Mouse (Mus musculus) thymus, postnatal 10 days (tissue): ENCODE data around the gene Lpcat2.

Experiments
- DNase-seq, 2 experiments: peaks; one replicate each; pipeline ENCODE4 v3.0.0; 2021; ENCODE audit warnings: low spot score in 2 of 2

The Lpcat2 gene

GRCm38 (mm10) chr8:92911477-92911876 lies 56.3 kb downstream of the Lpcat2 start:
- DNase-seq = no peak

GRCm38 (mm10) chr8:92913396-92913795 lies 58.3 kb downstream of the Lpcat2 start:
- no peak for DNase-seq

- DNase-seq = no peak
These were observed 60.9 kb downstream of the Lpcat2 start for GRCm38 (mm10) chr8:92916082-92916481.

GRCm38 (mm10) chr8:92921768-92922167 lies 66.6 kb downstream of the Lpcat2 start:
- DNase-seq = no peak

- DNase-seq = no peak
These were observed 73.8 kb downstream of the Lpcat2 start for GRCm38 (mm10) chr8:92928986-92929385.

GRCm38 (mm10) chr8:92938056-92938455 lies 82.9 kb downstream of the Lpcat2 start:
- no peak for DNase-seq

- DNase-seq = no peak
These were observed 93.9 kb downstream of the Lpcat2 start for GRCm38 (mm10) chr8:92949071-92949470.

- DNase-seq = no peak
These were observed 95.7 kb downstream of the Lpcat2 start for GRCm38 (mm10) chr8:92950639-92951371.

- no peak for DNase-seq
These were observed 98.9 kb downstream of the Lpcat2 start for GRCm38 (mm10) chr8:92954044-92954443.

- no peak for DNase-seq
These were observed 104.6 kb downstream of the Lpcat2 start, which contains the start of gene Slc6a2 for GRCm38 (mm10) chr8:92959779-92960178. Gene Slc6a2 (plus strand): TSS chr8:92960079.

- DNase-seq = no peak
These were observed 105.3 kb downstream of the Lpcat2 start for GRCm38 (mm10) chr8:92960451-92960911.

- no peak for DNase-seq
These were observed 105.9 kb downstream of the Lpcat2 start for GRCm38 (mm10) chr8:92961088-92961487.

- no peak for DNase-seq
These were observed 109.4 kb downstream of the Lpcat2 start for GRCm38 (mm10) chr8:92964556-92964955.
